Mouse (Mus musculus): ENCODE measurements around the gene Cmss1.

DNA sequence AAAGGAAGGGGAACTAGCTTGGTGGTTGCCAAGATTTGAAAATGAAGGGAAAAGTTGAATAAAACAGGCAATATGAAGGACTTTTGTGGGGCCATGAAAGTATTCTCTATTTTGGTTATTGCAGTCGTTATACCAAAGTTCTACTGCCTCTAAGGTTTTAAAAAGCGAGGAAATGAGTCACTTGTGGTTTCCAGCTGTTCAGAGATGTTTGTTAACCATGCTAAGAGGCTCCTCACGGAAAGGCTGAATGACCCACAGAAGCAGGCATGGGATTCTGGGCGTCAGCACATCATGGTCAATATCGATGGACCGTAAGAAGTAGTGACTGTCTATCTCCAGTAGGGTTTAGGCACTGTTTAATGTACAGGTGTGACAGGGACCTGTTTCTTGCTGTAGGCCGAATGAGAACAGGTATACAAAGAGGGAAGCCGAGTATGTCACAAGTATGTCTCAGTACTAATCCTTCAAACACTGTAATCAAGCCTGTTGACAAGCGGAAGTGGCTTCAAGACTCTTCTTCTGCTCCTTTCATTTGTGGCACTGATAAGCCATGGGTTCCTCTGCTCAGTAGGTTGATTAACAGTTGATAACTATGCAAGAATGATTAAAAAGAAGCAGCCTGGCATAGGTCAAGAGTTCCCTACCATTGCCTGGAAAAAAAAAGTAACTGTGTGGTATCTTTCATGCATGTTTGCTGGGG, 227.9 kb downstream of the Cmss1 start:
- no peak for TF ChIP-seq CTCF (IDR thresholded peaks at IDR 0.05; ENCODE audit: low read depth)
- TF ChIP-seq EP300 (IDR thresholded peaks at IDR 0.05; ENCODE audit: low read depth), result no peak
